Mouse (Mus musculus): ENCODE data around the gene Rhobtb1.

GRCm38 (mm10) chr10:69237185-69237584 lies 86.0 kb downstream of the Rhobtb1 start:
- TF ChIP-seq POLR2A (IDR thresholded peaks at IDR 0.05; ENCODE audit: borderline replicate concordance, extremely low read depth, low read depth, low read length) (no peak), CTCF (IDR thresholded peaks at IDR 0.05; ENCODE audit: insufficient read depth, low read length) (no peak)
